Mouse (Mus musculus): ENCODE data around the gene Zfp646.
"Not testable (repeated sequence)": the region's sequence is repeated elsewhere in the genome, so short reads cannot be mapped to it uniquely, and the experiment has no call there.

Gene Zfp646

GRCm38 (mm10) chr7:127876041-127876466 is at the start of gene Zfp646:
Zfp646 (plus strand) TSS chr7:127876221.
- DNase-seq (ENCODE audit: low spot score), result peak; percentile 75

GRCm38 (mm10) chr7:127835550-127835949 is 40.5 kb upstream of the Zfp646 start:
- DNase-seq (ENCODE audit: low spot score), result no peak

- DNase-seq (ENCODE audit: low spot score), result no peak
Measured at GRCm38 (mm10) chr7:127837473-127837872, 38.5 kb upstream of the Zfp646 start.

DNA sequence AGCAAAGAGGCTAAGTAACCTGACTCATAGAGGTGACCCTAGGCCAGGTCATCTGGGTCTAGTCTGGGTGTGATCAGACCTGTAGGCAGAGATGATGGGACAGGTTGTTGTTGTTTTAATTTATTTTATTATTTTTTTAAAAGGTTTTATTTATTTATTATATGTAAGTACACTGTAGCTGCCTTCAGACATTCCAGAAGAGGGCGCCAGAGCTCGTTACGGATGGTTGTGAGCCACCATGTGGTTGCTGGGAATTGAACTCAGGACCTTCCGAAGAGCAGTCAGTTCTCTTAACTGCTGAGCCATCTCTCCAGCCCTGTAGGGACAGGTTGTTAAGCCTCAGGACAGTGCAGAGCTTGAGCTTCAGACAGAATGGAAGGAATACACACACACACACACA is 38.1 kb upstream of the Zfp646 start:
- not testable (repeated sequence) for DNase-seq (ENCODE audit: low spot score)

DNA sequence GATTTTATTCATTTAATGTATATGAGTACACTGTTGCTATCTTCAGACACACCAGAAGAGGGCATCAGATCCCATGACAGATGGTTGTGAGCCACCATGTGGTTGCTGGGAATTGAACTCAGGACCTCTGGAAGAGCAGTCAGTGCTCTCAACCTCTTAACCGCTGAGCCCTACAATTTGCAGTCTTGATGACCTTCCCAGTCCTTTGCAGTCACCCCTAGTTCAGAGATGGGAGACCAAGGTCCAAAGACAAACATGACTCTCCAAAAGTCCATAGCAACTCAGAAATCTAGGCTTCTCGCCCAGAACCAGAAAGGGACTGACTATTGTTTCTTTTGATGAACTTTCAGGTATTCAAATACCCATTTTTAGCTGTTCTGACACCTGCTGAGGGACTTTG is 36.0 kb upstream of the Zfp646 start:
- not testable (repeated sequence) for DNase-seq (ENCODE audit: low spot score)

DNA sequence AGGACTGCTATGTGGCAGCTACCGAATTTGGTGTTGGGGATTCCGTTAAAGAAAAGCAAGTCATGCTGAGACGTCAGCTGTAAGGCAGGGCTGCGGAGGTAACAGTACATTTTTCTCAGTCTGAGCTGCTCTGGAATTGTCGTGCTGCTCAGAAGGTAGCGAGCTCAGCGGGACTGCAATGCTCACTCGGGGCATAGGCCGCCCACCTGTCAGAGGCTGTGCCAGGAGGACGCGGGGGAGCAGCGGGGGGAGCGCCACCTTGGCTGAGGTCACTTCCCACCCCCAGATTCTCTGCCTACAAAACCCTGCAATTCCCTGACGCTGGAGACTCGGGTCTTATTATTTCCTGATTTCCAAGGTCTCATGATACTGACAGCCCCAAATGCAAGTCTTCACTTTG is 35.1 kb upstream of the Zfp646 start:
- DNase-seq (ENCODE audit: low spot score), result no peak

DNA sequence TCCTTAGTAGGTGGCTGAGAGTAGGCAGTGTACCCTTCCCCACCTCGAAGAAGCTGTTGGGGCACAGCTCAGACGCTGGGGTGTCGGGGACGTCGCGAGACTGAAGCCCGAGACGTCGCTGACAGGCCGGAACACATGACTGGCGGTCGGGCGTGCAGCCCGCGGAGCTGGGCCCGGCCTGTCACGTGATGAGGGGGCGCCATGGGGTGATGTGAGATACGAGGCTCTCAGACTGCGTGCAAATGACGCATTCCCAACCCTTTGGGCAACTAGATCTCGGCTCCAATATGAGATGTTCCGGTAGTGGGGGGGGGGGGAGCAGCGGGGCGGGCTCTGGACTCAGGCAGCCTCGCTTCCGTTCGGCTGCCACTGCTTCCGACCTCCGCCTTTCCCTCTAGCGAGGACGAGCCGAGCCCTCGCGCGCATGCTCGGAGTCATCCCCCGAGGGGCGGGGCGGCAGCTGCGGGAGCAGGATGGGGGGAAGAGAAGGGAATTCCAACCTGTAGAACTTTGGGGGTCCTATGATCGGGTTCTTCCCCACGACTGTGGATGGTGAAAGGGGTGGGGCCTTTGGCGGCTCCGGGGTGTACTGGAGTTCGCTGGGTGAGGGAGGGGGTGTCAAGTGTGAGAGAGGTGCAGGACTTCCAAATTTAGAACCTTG is 34.6 kb upstream of the Zfp646 start:
- DNase-seq (ENCODE audit: low spot score), result peak; percentile 82

DNA sequence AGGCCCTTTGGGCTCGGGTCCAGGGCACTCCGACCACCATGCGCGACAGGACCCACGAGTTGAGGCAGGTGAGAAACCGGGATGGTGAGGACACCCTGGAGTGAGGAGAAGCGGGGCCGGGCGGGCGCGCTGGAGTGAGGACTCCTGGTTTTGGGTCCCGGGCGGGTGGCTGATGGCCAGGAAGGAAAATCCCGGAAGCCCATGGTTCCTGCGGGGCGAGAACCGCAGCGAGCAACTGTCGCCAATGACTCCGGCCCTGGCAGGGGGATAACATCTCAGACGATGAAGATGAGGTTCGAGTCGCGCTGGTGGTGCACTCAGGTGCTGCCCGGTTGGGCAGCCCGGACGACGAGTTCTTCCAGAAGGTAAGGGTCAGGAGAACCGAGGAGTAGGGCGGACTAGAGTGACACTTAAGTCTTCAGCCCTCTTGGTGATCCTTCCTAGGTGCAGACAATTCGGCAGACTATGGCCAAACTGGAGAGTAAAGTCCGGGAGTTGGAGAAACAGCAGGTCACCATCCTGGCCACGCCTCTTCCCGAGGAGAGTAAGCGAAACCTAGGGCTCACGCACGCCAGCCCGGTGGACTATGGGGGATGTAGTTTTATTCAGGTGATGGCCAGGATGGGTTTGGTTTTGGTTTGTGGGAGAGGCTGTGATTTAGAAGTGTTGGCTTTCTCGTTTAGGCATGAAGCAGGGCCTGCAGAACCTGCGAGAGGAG is 33.9 kb upstream of the Zfp646 start:
- DNase-seq (ENCODE audit: low spot score), result peak; percentile 81

- DNase-seq (ENCODE audit: low spot score), result peak; percentile 12
Measured at GRCm38 (mm10) chr7:127849973-127850875, 25.8 kb upstream of the Zfp646 start.

GRCm38 (mm10) chr7:127850906-127851305 is 25.1 kb upstream of the Zfp646 start:
- DNase-seq (ENCODE audit: low spot score), result peak; percentile 68

DNA sequence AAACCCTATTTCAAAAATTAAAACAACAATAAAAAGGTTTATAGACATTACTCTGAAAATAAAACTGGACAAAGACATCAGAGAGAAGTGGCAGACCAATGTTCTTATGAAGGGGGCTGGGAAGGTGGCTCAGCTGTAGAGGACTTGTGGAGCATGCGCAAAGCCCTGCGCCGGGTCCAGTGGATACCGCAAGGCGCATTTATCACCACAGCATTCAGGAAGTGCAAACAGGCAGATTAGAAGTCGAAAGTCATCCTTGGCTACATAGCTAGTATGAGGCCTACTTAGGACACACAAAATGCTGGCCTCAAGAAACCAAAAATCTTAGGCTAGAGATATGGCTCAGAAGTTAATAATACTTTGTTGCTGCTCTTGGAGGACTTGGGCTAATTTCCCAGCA is 17.8 kb upstream of the Zfp646 start:
- no peak for DNase-seq (ENCODE audit: low spot score)

GRCm38 (mm10) chr7:127866434-127866833 is 9.6 kb upstream of the Zfp646 start:
- no peak for DNase-seq (ENCODE audit: low spot score)

- DNase-seq (ENCODE audit: low spot score), result no peak
Measured at GRCm38 (mm10) chr7:127867641-127868040, 8.4 kb upstream of the Zfp646 start.

GRCm38 (mm10) chr7:127869149-127869810 is 6.7 kb upstream of the Zfp646 start:
- DNase-seq (ENCODE audit: low spot score), result peak; percentile 65

DNA sequence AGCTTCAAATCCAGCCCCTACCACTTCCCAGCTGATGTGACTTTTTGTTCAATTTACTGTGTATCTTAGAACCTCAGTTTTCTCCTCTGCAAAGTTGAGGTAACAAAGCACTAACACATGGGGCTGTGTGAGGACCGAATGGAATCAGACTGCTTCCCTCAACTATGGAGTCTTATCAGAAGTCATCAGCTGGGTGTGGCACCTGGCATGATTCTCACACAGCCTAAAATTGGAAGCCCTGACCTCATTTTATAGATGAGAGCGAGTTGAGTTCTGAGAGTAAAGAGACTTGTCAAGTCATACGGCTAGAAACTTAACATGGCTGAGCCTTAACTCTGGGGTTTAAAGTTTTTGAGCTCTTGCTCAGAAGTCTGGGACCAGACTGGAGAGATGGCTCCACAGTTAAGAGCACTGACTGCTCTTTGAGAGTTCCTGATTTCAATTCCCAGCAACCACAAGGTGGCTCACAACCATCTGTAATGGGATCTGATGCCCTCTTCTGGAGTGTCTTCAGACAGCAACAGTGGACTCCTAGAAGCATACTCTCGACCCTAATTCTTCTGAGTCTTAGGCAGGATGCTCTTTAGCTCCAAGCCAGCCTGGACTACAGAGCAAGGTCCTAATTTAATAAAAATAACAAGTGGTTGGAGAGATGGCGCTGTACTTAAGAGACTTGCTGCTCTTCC is 5.7 kb upstream of the Zfp646 start:
- DNase-seq (ENCODE audit: low spot score), result no peak

GRCm38 (mm10) chr7:127874812-127875626 is 1.0 kb upstream of the Zfp646 start:
- no peak for DNase-seq (ENCODE audit: low spot score)

GRCm38 (mm10) chr7:127875627-127876001 is 407 bp upstream of the Zfp646 start:
- peak; percentile 76 for DNase-seq (ENCODE audit: low spot score)

GRCm38 (mm10) chr7:127876467-127877348 is 687 bp downstream of the Zfp646 start, which contains the start of gene Zfp668:
Zfp668 (minus strand) TSS chr7:127876828.
- peak; percentile 91 for DNase-seq (ENCODE audit: low spot score)

DNA sequence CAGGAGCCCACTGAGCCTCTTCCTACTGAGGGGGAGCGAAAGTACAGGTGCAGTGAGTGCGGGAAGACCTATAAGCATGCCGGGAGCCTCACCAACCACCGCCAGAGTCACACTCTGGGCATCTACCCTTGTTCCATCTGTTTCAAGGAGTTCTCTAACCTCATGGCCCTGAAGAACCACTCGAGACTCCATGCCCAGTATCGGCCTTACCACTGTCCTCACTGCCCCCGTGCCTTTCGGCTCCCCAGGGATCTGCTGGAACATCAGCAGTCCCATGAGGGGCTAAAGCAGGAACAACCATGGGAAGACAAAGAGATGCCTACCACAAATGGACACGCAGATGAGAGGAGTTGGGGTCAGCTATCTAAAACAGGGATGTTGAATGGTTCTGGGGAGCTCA is 3.3 kb downstream of the Zfp646 start:
- DNase-seq (ENCODE audit: low spot score), result no peak

Data from adipocyte (in vitro differentiated cells).